Mouse (Mus musculus): Measurements from ENCODE around the gene Ap1m1.

Gene Ap1m1

DNA sequence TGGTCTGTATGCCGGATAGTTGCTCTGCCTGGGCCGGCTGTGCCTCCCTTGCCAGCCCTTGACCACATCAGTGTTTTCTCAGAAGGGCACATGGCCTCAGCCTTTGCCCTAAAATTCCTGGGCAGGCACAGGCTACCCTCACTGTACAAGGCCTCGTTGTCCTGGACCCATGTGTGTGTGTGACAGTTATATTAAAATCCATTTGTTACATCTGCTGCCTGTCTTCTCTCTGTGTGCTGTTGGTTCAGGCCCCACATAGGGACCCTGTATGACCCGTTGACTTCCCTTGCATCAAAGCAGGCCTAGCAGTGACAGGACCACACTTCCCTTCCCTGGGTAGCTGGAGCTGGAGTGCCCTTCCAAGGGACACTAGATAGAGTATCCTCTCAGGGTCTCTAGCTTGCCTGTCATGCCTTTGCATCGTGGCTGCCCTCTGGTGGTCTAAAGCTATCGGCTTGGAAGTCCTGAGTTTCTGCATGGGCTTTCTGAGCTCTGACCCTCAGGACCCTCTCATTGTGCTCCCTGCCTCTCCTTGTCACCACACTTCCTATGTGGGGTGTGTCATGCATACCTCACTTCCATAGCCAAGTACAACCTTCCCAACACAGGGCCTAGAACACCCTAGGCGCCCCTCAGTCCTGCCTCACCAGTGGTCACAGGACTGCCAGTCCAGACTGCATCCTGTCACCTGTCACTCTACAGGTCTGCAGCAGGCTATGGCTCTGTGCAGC lies 17.5 kb downstream of the Ap1m1 start:
- in situ Hi-C loops (cut with MboI, MseI): no loop called here

DNA sequence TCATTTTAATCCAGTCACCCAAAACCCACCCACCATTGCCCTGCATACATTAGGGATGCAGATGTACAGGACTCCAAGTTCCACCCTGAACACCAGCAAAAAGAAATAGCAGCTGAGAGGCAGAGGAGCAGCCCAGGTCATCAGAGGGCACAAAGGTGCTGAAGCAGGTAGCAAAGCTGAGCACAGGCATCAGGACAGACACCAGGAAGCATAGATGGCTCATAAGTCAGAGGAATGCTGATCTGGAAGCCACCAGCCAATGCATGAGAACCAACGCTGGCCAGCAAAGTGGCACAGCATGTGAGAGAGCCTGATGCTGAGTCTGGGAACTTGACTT lies 18.1 kb downstream of the Ap1m1 start:
- in situ Hi-C loops (cut with MboI, MseI): no loop called here

DNA sequence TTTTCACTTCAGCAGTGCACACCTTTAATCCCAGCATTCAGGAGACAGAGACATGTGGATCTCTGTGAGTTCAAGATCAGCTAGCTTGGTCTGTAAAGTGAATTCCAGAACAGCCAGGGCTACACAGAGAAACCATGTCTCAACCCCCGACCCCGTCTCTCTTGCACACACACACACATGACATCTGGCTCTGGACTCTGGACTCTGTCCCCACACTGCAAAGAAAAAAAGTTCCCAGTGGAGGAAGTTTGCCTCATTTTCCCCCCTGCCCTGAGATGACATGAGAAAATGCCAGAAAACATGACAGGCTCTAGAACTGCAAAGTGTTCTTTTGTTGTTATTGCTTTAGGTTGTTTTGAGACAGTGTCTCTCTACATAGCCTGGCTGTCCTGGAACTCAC lies 20.0 kb downstream of the Ap1m1 start:
- in situ Hi-C loops (cut with MboI, MseI): loop anchor here (10.0 kb wide), 1 partner anchor 55 kb away; the partner anchor contains the start of gene Klf2

DNA sequence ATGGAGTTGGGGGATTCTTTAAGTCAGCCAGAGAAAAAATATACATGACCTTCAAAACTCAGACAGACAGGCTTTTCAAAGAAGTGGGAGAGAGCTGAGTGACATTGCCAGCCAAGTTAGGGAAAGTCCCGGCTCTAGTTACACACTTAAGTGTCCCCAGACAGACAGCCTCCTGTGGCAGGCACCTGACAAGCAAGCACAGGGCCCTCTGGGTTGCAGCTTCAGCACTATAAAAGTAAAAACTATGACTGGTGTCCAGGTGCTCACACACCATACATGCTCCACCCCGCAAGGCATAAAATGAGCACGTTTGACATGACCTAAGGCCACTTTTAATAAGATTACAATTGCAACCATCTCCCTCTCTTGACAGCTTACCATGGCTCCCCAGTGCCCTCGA lies 20.8 kb downstream of the Ap1m1 start:
- in situ Hi-C loops (cut with MboI, MseI): loop anchor here (10.0 kb wide), 1 partner anchor 54 kb away; the partner anchor contains the start of gene Klf2

DNA sequence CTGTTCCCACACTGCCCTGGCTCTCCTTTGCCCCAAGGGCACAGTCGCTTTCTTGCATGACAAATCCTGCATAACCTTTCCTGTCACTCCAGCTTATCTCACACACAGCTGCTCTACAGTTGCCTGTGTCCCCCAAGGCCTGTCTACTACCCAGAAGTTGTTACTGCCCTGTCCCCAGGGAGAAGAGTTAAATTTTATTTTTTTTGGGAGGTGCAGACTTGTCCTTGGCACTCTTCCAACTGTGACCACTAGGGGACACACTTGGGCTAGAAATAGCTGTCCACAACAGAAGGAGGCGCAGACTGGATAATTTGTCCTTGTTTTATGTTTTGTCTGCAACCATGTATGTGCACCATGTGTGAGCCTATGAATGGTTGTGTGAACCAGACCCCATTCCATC lies 21.2 kb downstream of the Ap1m1 start:
- in situ Hi-C loops (cut with MboI, MseI): loop anchor here (10.0 kb wide), 1 partner anchor 54 kb away; the partner anchor contains the start of gene Klf2

DNA sequence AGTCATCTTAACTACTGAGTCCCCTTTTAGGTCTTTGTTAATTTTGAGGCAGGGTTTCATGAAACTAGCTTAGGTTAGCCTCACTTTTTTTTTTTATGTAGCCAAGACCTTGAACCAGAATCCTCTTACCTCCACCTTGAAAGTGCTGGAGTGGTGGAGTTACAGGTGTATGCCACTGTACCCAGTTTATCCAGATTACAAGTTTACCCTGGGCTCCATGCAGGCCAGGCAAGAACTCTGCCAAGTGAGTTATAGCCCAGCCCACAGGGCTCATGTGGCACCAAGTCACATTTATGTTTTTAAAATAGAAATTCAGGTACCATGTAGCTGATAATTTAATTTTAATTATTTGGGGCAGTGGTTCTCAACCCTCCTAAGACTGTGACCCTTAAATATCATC lies 21.6 kb downstream of the Ap1m1 start:
- in situ Hi-C loops (cut with MboI, MseI): loop anchor here (10.0 kb wide), 1 partner anchor 53 kb away; the partner anchor contains the start of gene Klf2

DNA sequence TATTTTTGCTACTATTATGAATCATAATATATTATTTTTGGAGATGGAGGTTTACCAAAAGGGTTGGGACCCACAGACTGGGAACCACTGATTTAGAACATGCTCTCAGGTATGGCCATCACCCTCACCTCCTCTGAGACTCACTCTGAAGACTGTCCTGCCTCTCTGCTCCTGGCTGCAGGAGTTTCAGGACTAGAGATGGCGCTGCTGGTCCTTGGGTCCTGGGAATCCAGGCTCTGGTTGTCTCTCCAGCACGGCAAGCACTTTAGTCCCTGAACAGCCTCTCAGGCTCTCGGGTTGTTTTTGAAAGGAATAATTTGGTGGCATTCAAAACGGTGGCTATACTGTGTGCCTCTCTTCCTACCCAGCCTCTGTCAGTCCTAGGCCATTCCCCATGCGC lies 22.1 kb downstream of the Ap1m1 start:
- in situ Hi-C loops (cut with MboI, MseI): loop anchor here (10.0 kb wide), 1 partner anchor 53 kb away; the partner anchor contains the start of gene Klf2

DNA sequence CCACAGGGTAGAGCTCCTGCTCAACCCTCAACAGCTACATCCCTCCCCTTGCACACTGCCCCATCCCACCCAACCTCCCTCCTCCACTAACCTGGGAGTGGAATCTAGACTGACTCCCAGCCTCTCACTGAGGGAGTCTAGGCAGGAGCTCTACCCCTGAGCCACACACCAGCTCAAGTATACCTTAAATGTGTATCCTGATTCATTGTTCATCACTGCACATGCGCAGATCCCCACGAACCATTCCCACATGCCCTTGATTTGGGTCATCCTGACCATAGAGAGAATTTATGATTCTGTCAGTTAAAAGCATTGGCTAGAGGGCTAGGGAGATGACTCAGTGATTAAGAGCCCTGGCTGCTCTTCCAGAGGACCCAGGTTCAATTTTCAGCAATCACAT lies 22.9 kb downstream of the Ap1m1 start:
- in situ Hi-C loops (cut with MboI, MseI): loop anchor here (10.0 kb wide), 1 partner anchor 52 kb away; the partner anchor contains the start of gene Klf2

DNA sequence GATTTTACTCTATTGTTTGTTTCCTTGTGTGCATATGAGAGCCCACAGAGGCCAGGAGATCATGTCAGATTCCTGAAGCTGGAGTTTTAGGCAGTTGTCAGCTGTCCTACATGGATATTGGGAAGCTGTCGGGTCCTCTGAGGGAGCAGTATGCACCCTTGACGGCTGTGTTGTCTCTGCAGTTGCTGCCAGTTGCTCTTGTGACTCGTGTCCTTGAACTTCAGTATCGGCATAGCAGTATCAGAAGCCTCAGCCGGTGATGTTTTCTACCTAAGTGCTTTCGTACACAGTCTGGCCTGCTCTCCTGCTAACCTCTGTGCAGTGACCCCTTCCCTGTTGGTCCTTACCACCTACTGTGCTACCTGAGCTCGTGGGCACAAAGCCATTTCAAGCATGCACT lies 23.6 kb downstream of the Ap1m1 start:
- in situ Hi-C loops (cut with MboI, MseI): loop anchor here (10.0 kb wide), 1 partner anchor 51 kb away; the partner anchor contains the start of gene Klf2

DNA sequence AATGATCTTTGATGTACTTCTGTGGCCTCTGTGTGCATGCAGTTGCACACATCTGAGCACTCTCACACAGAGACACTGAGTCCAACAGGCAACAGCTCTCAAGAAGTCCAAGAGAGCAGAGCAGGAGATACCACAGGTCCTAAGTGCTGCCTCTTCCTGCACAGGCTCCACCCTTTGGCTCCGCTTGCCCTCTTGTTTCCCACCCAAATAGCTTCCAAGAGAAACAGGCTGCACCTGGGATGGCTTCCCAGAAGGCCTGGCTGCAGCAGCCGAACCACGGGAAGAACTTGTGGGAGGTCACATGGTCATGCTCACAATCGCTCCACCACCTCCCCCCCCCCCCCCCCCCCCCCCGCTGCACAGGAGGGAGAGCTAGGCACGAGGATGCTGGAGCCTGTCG lies 25.5 kb downstream of the Ap1m1 start:
- in situ Hi-C loops (cut with MboI, MseI): loop anchor here (5.0 to 10.0 kb wide), 3 partner anchors 49 to 377 kb away; partner anchors contain the start of gene Klf2

DNA sequence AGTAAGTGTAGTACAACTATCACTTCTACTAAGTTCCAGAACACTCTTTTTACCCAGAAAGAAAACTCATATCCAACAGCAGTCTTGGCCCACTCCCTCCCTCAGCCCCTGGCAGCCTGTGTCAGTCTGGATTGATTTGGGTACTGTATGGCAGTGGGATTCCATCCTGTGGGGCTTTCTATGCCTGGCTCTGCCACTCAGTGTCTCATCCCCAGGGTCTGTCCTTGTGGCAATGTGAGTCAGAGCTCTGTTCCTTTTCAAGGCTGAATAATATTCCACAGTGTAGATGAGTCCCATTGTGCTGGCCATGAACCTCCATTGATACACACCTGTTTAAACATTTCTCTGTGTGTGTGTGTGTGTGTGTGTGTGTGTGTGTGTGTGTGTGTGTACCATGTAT lies 26.9 kb downstream of the Ap1m1 start:
- in situ Hi-C loops (cut with MboI, MseI): loop anchor here (5.0 to 10.0 kb wide), 3 partner anchors 48 to 376 kb away; partner anchors contain the start of gene Klf2

DNA sequence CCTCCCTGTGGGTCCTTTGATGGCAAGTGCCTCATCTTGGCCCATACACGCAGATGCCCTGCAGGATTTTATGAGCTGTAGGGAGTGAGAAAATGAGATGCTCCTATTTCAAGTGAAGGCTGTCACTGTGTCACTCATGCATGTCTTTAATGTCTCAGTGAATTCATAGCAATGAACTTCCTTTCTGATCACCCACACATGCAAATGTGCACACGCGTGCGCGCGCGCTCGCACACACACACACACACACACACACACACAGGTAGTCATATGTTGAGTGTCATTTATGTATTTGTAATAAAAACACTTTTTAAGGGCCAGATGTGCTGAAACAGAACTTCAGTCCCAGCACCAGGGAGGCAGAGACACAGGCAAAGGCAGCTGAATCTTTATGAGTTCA lies 27.3 kb downstream of the Ap1m1 start:
- in situ Hi-C loops (cut with MboI, MseI): loop anchor here (5.0 to 10.0 kb wide), 3 partner anchors 48 to 375 kb away; partner anchors contain the start of gene Klf2

DNA sequence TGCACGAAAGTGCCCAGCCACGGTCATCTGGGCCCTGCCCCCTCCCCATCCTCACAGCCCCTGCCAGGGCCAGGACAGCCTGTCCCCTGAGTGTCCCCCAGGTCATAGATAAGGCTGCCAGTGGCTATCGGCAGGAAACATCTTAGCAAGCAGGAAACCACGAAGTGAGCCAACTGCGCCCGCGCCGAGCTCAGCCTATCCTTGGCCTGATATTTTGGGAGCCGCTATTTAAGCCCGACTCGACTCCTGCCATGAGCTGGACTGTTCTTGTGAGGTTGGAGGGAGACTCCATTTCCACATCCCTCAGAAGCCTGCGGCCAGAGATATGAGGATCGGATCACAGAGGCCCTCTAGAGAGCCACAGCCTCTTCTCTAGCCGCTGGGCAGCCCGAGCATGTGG lies 28.5 kb downstream of the Ap1m1 start:
- in situ Hi-C loops (cut with MboI, MseI): loop anchor here (5.0 to 10.0 kb wide), 3 partner anchors 46 to 374 kb away; partner anchors contain the start of gene Klf2

DNA sequence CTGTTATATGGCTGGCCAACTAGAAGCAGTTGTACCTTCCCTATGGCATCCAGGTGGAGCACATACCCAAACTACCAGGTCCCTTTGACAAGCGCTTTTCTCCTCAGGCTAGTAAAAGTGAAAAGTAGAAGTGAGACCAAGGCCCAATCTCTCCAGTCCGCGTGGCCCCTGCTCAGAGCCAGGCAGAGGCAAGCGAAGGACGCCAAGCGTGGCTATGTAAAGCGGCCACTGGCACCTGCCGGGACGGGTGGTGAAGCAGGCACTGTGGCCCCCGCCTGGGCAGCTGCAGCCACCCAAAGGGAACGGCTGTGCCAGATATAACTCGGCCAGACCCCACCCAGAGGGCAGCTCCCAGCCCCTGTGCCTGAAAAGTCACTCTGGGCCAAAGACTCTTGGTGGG lies 30.8 kb downstream of the Ap1m1 start:
- in situ Hi-C loops (cut with MboI, MseI): no loop called here

DNA sequence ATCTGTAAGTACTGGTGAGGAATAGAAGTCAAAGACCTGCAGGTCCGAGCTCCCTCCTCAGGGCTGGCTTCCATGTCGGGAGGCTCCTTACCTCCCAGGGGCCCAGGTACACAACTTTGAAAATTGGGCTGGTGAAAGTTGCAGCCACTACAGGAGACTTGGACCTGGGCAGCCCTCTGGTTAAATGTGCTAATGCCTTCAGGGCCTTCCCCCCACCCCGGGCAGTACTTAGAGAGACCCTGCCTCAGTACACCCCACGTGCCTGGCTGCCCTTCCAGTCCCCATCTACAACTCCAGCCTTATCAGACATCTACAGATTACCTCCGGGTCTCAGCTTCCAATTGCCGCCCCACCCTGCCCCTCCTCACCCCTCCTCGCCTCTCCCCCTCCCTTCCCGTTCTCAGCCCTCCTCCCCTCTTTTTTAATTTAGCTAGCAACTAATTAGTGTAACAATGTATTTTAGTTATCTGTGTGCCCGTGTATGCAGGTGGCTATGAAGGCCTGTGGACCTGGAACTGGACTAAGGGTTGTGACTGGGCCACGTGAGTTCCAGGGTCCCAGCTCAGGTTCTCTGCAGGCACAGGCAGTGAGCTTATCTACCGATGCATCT lies 31.3 kb downstream of the Ap1m1 start:
- in situ Hi-C loops (cut with MboI, MseI): no loop called here

DNA sequence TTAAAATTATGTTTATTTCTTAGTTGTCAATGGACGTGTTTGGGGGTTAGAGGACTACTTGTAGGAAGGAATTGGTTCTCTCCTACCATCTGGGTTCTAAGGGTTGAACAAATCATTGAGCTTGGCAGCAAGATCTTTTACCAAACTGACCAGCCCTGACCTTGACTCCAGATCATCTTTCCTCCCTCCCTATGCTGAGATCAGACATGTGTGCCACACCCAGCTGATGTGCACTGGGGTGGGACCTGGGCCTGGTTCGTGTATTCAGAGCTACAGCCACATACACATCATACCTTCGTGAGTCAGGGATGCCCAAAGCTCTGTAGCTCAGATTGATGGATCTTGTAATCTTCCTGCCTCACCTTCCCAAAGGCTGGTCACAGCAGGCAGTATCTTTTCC lies 31.9 kb downstream of the Ap1m1 start:
- in situ Hi-C loops (cut with MboI, MseI): no loop called here

DNA sequence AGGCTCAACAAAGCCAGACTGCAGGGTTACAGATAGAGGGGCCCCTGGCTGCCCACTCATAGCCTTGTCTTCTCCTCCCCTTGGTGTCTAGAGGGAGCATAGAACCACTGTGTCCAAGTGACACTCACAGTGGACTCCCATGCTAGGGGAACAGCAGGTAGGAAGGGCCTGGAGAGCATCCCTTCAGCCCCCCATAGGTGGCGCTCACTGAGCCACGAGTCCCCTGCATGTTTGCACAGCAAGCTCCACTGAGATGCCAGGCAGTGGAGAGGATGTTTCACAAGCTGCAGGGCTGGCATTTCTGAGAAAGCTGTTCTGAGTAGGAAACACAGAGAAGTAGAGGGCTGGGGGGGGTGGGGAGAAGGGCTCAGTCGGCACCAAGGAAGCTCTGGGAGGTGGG lies 32.5 kb downstream of the Ap1m1 start:
- in situ Hi-C loops (cut with MboI, MseI): no loop called here

DNA sequence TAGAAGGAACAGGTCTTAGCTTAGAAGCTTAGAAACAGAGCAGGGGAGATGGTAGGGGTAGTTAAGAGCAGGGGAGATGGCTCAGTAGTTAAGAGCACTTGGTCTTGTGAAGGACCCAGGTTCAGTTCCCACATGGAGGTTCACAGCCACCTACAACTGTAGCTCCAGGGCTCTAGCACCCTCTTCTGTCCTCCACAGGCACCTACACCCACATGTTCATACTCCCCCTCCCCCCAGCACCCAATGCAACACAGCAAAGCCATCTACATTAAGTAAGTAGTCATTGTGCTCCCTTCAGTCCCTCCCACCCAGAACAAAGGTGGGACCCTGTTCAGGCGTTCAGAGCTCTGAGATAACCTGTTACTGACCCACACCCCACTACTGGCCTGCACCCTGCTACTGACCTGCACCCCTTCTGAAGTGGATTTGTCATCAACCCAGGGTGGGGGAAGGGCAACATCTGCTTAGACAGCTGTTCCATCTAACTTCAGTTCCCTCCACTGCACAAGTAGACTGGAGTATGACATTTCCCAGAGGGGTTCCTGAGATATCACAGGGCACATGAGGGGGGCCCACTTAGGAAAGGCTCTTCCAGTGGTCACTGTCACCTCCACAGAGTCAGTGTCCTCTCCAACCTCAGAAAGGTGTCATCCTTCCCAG lies 33.4 kb downstream of the Ap1m1 start:
- in situ Hi-C loops (cut with MboI, MseI): no loop called here

DNA sequence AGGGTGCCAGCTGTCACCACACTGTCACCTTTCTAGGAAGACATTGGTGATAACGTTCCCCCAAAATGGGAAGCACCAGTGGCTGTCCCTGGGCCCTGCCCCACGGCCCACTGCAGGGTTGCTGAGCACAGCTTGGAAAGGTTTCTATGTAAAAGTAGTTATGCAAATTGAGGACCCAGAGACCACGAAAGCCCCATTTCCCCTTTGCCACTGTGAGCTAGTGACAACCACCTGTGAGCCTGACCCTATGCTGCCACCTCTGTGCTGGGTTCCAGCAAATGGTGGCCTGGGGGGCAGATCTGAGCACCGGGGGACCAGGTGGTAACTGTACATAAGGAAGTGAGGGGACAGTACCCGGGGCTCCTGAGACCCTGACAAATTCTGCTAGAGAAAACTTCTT lies 34.0 kb downstream of the Ap1m1 start:
- in situ Hi-C loops (cut with MboI, MseI): no loop called here

DNA sequence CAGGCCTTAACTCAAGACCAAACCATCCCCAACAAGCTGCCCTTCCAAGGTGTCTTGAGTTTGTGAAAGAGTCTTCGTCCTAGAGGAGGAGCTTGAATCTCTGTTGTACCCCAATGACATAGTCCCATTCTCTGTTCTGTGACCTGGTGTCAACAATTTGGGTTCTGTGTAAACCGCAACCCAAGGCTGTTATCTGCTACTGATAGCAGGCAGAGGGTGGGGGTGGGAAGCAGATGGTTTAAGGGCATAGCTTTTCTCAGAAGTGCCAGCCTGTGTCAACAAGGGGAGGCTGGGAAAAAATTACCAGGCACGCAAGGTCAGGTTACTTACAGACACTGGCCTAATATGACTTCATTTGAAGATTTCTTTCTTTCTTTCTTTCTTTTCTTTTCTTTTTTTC lies 37.4 kb downstream of the Ap1m1 start:
- in situ Hi-C loops (cut with MboI, MseI): no loop called here

DNA sequence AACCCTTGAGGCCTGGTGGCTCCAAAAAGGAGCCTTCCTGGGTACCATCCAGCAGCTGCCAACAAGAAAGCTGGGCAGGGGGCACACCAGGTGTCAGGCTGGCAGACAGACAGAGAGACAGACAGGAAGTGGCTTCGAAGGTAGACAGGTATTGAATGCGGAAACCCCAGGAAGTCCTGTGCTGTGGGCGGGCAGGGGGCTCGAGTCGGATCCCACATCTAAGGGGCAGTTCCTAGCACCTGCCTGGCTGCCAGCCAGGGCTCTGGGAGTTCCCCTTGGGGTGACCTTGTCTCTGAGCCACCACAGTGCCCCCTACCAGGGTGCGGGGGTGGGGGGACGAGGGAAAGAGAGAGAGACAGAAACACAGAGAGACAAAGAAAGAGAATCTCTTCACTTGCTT lies 39.3 kb downstream of the Ap1m1 start:
- in situ Hi-C loops (cut with MboI, MseI): no loop called here

DNA sequence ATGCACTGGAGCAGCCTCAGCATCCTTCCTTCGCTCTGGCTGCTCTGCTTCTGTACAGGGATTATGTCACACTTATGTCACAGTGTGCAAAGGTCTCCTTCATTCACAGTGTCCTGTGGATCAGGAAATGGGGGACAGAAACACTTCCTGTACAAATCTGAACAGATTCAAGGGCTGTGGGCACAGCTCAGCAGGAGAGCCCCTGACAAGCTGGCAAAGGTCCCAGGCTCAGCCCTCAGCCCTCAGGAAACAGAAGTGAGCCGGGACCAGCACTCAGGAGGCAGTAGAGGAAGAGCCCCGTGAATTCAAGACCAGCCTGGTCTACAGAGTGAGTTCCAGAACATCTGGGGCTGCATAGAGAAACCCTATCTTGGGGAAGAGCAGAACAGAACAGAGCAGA lies 41.8 kb downstream of the Ap1m1 start:
- in situ Hi-C loops (cut with MboI, MseI): no loop called here

Measured in T-helper 1 cell (primary cell).